Mouse (Mus musculus) thymus, adult 2 months (tissue): ENCODE results near the gene S1pr2. TPM values are rescaled to one million over a fixed set of nuclear protein-coding genes. Genes with fewer than 3 reads are reported as not detected.
A peak's percentile ranks its signal among the peaks of the same experiment; 100 is the strongest.

Experiments used
- DNase-seq: peaks from one replicate; pipeline ENCODE4 v3.0.0; 2021
- H3K27ac ChIP-seq: fragments of 200-500 bp; 2 replicates; pipeline ENCODE4 v1.5.1; 2012; ENCODE audit warnings: low read length, control low read depth; ENCODE audit not compliant: control insufficient read depth, insufficient read depth
- H3K27me3 ChIP-seq: fragments of 200-500 bp; 2 replicates; pipeline ENCODE4 v1.6.1; 2012; ENCODE audit warnings: mild to moderate bottlenecking, low read length, moderate library complexity, mixed read lengths; ENCODE audit not compliant: control insufficient read depth, insufficient read depth
- H3K36me3 ChIP-seq: fragments of 200-500 bp; 2 replicates; pipeline ENCODE4 v1.6.1; 2012; ENCODE audit warnings: mild to moderate bottlenecking, low read length, moderate library complexity; ENCODE audit not compliant: control insufficient read depth, insufficient read depth
- H3K4me1 ChIP-seq: fragments of 200-500 bp; replicated peaks from 2 replicates; pipeline ENCODE4 v1.6.1; 2012; ENCODE audit warnings: low read length; ENCODE audit not compliant: control insufficient read depth, insufficient read depth
- H3K4me3 ChIP-seq: fragments of 200-500 bp; 2 replicates; pipeline ENCODE4 v1.5.1; 2012; ENCODE audit warnings: mild to moderate bottlenecking, low read length, control low read depth, moderate library complexity; ENCODE audit not compliant: control insufficient read depth, insufficient read depth
- CTCF ChIP-seq: fragments of 200-500 bp; IDR thresholded peaks from 2 replicates; pipeline ENCODE4 v1.5.1; 2012; ENCODE audit warnings: mild to moderate bottlenecking, control low read depth, low read length, moderate library complexity, borderline replicate concordance; ENCODE audit not compliant: control insufficient read depth, poor library complexity, insufficient read depth; ENCODE audit errors: extremely low read depth
- POLR2A ChIP-seq: fragments of 200-500 bp; IDR thresholded peaks from 2 replicates; pipeline ENCODE4 v1.6.1; 2012; ENCODE audit warnings: mild to moderate bottlenecking, low read length, control low read depth, moderate library complexity; ENCODE audit not compliant: control insufficient read depth, poor library complexity, insufficient read depth; ENCODE audit errors: extremely low read depth
- WGBS: fragments of 180-500 bp; shearing (Covaris S2); methylation state at CpG from one replicate; pipeline ENCODE4 v1.1.7; 2018; 5-methylcytosine and 5-hydroxymethylcytosine counted together
- polyA plus RNA-seq: library from polyadenylated mRNA; depleted of rRNA; stranded (reverse); fragments of >200 nt; gene quantifications from 2 replicates; pipeline ENCODE4 v1.2.3, GENCODE M21; 2012

The S1pr2 gene
- polyA plus RNA-seq, 1 experiment = 11.0 TPM

DNA sequence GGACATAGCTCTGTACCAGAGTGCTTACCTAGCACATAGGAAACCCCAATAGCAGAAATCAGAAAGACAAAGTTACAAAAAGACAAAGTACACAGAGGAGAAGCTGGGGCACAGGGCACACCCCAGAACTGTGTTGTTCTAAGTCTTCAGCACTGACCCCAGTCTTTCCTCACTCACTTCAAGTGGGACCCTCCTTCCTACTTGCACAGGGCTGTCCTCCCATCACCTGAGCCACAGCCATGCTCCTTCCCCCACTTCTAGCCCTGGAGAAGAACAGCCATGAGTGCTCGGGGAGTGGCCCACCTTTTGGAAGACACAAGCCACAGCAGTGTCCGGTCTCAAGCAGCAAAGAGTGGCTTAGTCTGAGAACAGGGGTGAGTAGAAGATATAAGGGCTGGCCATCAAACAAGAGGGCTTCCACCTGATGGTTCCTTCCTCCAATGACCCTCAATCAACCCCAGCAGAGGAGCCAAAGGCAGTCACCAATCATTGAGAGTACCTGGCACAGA is 17.1 kb downstream of the S1pr2 start, which contains the start of gene Dnmt1:
TSS of gene Dnmt1 (minus strand) at position 459 of the 509 bp plus-strand sequence.
- no peaks in the 10 kb centered on the region for H3K27me3 ChIP-seq
- no peak for DNase-seq
- 98% methylated on average over 2 of the region's 2 CpGs for WGBS
- no peak within 1 kb of the TSS for H3K27ac ChIP-seq
- 0 out of 2 replicates have a peak, but pooled peaks cover 2% of the 10 kb centered on the region for H3K4me1 ChIP-seq
- no peak for TF ChIP-seq CTCF
- no peak for TF ChIP-seq POLR2A
- H3K36me3 ChIP-seq = no peaks in the 10 kb centered on the region
- H3K4me3 ChIP-seq = no peak within 1 kb of the TSS

DNA sequence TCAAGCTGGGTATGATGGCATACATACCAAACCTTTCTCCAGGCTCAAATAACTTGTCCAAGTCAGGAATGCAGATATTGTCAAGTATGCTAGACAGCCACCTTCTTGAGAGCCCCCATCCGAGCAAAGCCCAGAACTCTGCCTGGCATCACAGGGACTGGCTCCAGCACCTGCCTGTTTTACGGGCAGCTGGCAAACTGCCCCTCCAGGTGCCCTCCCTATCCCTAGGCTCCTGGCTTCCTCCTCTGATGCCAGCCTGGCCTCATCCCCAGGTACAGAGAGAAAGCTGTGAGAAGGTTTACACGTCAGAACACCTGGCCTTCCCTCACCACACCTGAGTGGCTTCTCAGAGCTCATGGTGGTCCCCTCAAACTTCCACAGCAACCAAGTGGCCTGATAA is 19.6 kb downstream of the S1pr2 start:
- no peak for DNase-seq
- peaks cover 7% of the 10 kb centered on the region for H3K4me1 ChIP-seq
- no peaks in the 10 kb centered on the region for H3K36me3 ChIP-seq
- no peak for TF ChIP-seq CTCF
- no peak overlapping the region for H3K27ac ChIP-seq
- 92% methylated on average over 3 of the region's 3 CpGs for WGBS
- no peak overlapping the region for H3K4me3 ChIP-seq
- no peaks in the 10 kb centered on the region for H3K27me3 ChIP-seq

DNA sequence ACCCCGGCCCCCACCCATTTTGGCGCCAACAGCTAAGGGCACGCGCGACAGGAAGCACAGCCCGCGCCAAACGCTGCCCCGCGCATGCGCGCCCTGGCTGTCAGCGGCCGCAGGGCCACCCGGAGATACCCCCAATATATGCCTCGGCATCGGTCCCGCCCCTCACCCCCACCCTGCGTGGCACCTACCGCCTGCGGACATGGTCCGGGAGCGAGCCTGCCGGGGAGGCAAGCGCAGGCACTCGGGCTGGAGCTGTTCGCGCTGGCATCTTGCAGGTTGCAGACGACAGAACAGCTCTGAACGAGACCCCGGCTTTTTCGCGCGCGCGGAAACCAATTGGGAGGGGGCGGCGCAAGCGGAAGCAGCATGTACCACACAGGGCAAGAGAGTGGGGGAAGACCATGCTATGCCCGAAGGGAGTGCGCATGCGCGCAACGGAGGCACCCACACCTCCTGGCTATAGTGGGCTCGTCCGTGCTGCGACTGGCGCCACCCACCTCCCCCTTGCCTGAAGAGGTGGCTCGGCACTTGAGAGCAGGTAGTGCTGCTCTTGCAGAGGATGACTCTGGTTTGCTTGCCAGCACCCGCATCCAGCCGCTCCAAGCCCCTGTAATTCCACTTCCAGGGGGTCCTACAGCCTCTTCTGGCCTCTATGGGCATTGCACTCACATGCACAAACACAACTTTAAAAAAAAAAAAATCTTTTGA is 23.9 kb downstream of the S1pr2 start:
- TF ChIP-seq POLR2A = peak; percentile 64
- peak; percentile 34; the same call in 1 of the 2 replicates for TF ChIP-seq CTCF
- peak overlapping the region; percentile 39; the same call in 1 of the 2 replicates for H3K27ac ChIP-seq
- H3K4me3 ChIP-seq = peak overlapping the region; percentile 70
- WGBS = under 1% methylated on average over 51 of the region's 51 CpGs
- peak; percentile 96 for DNase-seq
- H3K27me3 ChIP-seq = no peaks in the 10 kb centered on the region
- H3K4me1 ChIP-seq = peaks cover 20% of the 10 kb centered on the region
- no peaks in the 10 kb centered on the region for H3K36me3 ChIP-seq

DNA sequence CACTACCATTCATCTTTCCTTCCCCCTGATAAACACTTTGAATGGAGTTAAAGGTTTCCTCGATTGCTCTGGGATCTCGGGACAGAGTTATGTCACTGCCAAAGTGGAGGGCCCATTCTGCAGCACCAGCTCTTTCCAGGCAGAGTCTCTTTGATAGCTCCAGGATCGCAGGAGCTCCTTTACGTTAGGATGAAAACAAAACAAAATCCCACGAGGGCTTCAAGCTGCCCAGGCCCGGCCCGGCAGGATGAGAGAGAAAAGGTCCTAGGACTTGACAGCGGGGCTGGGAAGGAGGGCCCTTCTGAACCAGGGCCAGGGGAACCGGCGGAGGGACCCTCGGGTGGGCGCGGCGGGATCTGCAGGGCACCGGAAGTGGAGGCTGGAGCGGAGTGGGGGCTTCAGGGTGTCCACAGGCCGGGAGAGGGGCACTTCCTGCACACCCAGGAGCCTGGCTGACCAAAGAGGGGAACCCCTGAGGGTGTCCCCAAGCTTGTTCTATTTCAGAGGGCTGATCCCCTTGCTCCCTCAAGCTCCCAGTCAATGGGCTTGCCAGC is 24.5 kb downstream of the S1pr2 start:
- Histone ChIP-seq H3K27me3 (no peaks in the 10 kb centered on the region), H3K4me1 (peaks cover 20% of the 10 kb centered on the region), H3K27ac (peak overlapping the region; percentile 38; the same call in 1 of the 2 replicates), H3K36me3 (no peaks in the 10 kb centered on the region), H3K4me3 (peak overlapping the region; percentile 70)
- no peak for TF ChIP-seq POLR2A
- TF ChIP-seq CTCF = no peak
- WGBS = under 1% methylated on average over 17 of the region's 17 CpGs
- no peak for DNase-seq

DNA sequence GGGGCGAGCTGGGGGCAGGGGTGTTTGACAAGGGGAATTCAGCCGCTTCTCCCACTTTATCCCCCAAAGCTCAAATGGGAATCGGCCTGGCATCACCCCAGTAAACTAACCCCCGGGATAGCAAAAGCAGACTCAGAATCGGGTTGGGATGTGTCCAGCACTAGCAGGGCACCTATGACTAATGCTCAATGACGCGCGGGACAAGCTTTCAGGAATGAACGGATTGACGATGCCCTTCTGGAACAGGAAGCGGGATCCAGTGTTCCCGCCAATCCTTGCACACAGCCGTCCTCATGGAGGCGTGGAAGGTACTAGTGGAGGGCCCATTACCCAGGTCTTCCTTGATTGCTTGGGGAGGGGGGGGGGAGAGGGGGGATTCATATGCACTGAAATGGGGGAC is 25.1 kb downstream of the S1pr2 start:
- no peak for TF ChIP-seq POLR2A
- no peak for TF ChIP-seq CTCF
- Histone ChIP-seq H3K4me3 (peak overlapping the region; percentile 70), H3K36me3 (no peaks in the 10 kb centered on the region), H3K27me3 (no peaks in the 10 kb centered on the region), H3K4me1 (peaks cover 21% of the 10 kb centered on the region), H3K27ac (no peak overlapping the region)
- DNase-seq = peak; percentile 6
- 9% methylated on average over 14 of the region's 14 CpGs for WGBS

DNA sequence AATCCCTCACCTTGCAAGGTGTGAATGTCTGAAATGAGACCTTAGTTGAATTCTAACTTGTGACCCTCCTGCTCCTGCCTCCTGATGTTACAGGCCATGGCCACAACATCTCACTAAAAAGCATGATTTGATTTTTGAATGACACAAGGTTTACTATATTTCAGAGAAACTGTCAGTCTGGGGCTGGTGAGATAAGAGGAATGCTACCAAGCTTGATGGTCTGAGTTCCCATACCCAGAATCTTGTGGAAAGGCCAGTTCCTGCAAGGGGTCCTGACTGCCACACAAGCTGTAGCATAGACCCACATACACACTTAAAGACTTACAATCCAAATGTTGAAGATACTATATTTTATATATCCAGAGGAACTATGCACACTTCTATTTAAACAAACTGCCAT is 26.2 kb downstream of the S1pr2 start:
- no peak for TF ChIP-seq CTCF
- TF ChIP-seq POLR2A = no peak
- no peak overlapping the region for H3K4me3 ChIP-seq
- no peaks in the 10 kb centered on the region for H3K27me3 ChIP-seq
- H3K27ac ChIP-seq = no peak overlapping the region
- peaks cover 26% of the 10 kb centered on the region for H3K4me1 ChIP-seq
- no peaks in the 10 kb centered on the region for H3K36me3 ChIP-seq
- no peak for DNase-seq
